Mouse (Mus musculus): ENCODE measurements around the gene Cxcr5.

GRCm38 (mm10) chr9:44486335-44486734 is 75.3 kb downstream of the Cxcr5 start:
- TF ChIP-seq CTCF (IDR thresholded peaks at IDR 0.05; ENCODE audit: low read depth) (no peak), EP300 (IDR thresholded peaks at IDR 0.05; ENCODE audit: low read depth) (no peak)

Data from heart, postnatal 0 days (tissue).